Mouse (Mus musculus) thymus, postnatal 0 days (tissue): ENCODE measurements at regions not wholly inside any gene's neighbourhood (a gene's known extent, or its start where the extent isn't known, plus 50 kb on each side); places are given as distances from the start of the nearest gene placed in this dataset.
A peak's percentile ranks its signal among the peaks of the same experiment; 100 is the strongest.

Experiments
- DNase-seq: peaks from one replicate; pipeline ENCODE4 v3.0.0-alpha.2; 2015; ENCODE audit warnings: low spot score

- DNase-seq: no peak
Observed at GRCm38 (mm10) chr1:186505051-186505711, 200.6 kb downstream of the Tgfb2 start.

- no peak for DNase-seq
Observed at GRCm38 (mm10) chr1:186501726-186502125, 204.1 kb downstream of the Tgfb2 start.

DNA sequence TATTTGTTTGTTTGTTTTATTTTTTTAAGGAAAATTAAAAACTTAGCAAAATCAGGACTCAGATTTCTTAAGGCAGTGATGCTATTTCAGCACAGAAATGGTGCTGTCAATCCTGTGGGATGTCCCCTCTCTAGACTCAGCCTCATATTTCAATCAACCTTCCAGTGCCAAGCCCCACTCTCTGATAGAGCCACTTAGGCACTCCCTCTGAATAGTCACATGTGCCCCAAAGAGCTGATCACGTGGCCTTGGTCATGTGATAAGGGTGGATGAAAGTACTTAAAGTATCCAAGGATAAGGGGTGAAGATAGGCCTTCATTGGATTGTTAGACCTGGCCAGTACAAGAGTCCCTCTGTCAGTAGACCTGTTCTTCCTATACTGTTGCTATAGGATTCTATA is 207.9 kb downstream of the Tgfb2 start:
- DNase-seq: no peak

DNA sequence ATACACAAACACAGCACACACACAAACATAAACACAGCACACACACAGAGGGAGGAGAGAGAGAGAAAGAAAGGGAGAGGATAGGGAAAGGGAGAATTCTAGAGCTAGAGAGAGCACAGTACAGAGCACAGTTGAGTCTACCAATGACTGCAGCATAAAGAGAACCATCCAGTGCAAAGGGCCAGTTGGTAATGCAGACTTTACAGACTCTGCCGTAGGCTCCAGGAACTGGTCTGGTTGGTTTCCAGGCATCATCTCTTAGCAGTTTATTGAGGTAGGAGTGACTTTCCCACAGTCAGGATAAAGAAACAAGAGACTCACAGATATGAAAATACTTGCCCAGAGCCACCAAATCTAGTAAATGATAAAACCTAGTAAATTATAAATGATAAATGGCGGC is 208.5 kb downstream of the Tgfb2 start:
- no peak for DNase-seq

DNA sequence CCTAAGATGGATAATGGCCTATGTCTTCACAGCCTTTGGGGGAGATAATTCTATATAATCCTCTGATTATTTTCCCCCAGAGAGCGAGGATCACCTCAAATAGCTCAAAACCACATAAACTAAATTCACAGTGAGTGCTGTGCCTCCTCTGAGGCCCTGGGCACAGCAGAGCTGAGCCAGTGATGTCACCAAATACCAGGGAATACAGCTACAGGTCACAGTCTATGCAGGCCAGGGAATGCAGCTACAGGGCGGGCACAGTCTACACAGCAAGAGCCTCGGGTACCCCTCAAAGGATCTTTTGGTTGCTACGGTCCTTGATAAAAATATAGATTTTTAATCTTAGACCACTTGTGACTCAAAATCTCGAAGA is 211.4 kb downstream of the Tgfb2 start:
- DNase-seq: no peak

GRCm38 (mm10) chr1:186493664-186494410 is 212.0 kb downstream of the Tgfb2 start:
- DNase-seq: no peak

DNA sequence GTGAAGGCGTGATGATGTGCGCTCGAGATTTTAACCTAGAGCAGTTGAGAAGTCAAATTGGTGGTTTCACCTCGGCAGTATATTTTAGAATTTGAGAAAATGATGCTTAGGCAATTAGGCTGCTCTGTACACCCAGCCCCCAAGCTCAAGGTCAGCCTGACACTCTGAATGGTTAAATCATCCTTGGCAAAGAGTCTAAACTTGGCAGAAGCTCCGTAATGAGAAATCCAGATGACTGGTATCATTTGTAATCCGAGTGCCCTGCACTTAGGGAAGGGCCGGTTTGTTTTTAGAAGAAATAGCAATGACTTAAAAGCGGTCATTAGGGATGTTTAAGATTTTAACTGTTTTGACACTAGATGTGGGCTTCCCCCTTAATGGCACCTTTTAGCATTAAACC is 223.6 kb downstream of the Tgfb2 start:
- DNase-seq: no peak

DNA sequence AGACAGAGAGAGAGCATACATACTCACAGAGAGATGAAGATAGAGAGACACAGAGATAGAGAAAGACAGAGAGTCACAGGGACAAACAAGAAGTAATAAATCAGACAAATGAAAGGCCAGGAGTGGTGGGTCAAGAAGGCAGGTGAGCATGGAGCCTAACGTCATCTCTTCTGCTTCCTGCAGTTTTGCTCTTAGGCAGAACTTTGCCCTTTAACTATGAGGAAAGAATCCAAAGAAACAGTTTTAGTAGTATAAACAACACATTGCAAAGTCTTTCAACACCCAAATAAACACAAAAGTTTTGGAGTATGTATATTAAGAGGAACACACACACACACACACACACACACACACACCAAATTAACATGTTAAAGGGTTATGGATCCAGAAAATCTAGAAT is 225.8 kb downstream of the Tgfb2 start:
- DNase-seq: no peak

DNA sequence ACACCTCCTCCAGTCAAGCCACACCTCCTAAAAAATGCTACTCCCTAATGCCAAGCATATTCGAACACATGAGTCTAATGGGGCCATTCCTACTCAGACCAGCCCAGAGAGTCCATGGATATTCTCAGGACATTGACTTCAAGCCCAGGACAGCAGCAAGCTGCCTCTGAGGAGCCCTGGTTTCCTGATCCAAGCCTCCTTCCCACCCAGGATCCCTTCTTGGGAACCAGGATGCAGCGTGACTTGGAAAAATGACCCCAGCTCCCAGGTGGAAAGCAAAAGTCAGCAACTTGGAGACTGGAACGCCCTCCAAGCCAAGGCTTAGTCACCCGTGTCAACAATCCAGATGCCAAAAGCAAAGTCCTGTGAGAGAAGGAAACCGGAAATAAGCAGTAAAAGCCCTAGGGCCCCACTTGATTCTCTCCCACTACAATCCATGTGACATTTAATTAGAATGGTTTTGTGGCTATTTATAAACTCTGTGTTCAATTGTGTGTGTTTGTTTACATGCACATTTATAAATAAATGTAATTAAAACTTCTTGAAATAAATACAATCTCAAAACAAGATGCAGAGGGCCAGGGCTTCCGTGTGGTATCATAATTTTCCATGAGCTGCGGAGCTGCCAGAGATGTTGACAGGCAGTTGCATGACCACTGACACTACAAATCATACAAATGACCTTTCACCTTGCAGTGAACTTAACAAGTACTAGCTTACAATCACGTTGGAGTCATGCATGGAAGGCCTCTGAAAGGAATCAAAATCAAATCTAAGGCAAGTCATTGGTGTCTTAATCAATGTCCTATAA is 227.2 kb downstream of the Tgfb2 start:
- DNase-seq: no peak

DNA sequence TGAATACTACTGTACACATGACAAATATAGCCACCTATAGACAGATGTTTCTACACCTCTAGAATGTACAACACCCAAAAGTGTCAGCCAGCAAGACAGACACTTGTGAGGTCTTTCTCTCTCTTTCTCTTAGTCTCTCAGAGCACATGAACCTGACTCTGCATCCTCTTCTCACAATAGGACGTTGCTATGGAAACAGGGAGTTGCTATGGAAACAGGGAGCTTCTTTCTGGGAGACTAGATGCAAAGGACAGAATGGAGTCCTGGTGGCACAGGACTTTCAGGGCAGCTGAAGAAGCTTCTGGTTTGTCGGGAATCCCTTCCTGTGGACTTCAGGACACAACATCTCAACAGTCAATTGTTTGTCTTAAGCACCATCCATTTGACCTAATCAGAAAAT is 230.9 kb downstream of the Tgfb2 start:
- DNase-seq: no peak

DNA sequence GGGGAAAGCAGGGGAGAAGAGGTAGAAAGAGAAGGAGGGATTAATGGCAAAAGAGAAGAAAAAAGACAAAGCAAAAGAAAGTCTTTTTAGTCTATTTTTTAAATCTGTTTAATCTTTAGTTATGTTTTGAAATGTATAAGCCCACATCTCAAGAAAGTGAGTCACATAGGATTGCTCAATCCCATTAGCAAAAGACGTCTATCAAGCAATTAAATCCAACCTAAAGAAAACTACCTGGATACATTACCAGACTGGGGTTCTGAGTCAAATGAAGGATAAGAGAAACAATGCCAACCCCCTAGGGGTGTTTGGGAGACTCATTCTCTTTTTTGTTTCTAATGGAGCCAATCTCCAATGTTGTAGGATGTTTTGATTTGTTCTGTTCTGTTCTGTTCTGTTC is 231.4 kb downstream of the Tgfb2 start:
- no peak for DNase-seq

GRCm38 (mm10) chr1:186472955-186473354 is 232.8 kb downstream of the Tgfb2 start:
- no peak for DNase-seq

DNA sequence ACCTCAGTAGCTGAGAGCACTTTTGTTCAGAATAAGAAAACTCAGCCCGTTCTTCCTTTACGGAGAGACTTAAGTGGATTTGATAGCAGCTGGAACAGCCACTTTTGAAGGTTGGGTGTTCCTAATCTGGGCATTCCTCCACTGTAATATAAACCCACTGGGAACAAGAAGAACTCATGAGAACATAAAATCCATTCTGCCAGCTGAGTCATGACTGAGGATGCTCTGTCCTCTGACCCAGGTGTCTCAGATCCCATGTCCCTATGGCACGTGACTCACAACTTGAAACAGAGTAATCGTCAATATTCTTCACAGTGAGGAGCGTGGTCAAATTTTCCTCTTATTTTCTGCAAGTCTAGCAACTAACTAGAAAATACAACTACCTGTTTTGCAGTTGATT is 240.3 kb downstream of the Tgfb2 start:
- DNase-seq: no peak

DNA sequence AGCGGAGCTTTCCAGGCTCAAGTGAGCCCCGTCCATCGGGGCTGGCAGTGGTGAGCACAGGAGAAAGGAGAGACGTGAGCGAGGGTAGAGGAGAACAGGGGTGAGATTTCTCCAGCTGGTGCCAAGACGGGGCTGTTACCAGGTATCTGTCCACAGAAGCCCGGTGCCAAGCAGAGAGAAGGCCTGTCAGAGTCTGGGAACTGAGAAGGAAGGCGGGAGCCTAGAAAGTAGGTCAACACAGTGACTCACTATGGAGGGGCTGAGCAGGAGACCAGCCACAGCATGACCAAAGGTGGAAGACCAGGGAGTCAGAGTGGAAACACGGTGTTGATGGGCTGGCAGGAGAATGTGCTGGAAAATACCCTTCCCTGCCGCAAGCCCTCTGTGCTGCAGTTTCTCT is 245.0 kb downstream of the Tgfb2 start:
- DNase-seq: no peak

DNA sequence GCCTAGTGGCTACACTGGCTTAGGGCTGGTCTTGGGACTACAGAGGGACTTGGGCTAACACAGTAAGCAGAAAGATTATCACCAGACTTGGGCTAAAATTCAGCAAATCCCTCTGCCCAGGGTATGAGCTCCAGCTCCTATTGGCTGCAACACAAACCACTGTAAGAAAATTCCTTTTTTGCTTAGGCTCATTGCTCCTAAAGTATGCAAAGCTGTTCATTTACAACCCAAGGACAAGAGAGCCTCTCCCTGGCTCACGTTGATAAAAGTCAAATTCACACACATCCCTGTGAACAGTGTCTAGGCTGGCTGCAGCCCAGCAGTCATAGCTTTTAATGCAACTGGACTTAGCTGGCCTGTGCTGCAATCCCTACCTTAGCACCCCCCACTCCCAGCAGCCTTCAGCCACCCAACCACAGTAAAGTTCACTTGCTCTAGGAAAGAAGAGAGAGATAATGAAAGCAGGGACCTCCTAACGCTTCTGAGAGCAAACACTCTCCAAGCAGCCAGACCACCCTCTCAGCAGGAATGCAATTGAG is 247.6 kb downstream of the Tgfb2 start:
- no peak for DNase-seq

- no peak for DNase-seq
Observed at GRCm38 (mm10) chr1:186457098-186457497, 248.7 kb downstream of the Tgfb2 start.

GRCm38 (mm10) chr1:186456131-186456530 is 249.7 kb downstream of the Tgfb2 start:
- DNase-seq: peak; percentile 10

- DNase-seq: no peak
Observed at GRCm38 (mm10) chr1:186455177-186455660, 250.6 kb downstream of the Tgfb2 start.

- DNase-seq: no peak
Observed at GRCm38 (mm10) chr1:186454393-186455085, 251.2 kb downstream of the Tgfb2 start.

DNA sequence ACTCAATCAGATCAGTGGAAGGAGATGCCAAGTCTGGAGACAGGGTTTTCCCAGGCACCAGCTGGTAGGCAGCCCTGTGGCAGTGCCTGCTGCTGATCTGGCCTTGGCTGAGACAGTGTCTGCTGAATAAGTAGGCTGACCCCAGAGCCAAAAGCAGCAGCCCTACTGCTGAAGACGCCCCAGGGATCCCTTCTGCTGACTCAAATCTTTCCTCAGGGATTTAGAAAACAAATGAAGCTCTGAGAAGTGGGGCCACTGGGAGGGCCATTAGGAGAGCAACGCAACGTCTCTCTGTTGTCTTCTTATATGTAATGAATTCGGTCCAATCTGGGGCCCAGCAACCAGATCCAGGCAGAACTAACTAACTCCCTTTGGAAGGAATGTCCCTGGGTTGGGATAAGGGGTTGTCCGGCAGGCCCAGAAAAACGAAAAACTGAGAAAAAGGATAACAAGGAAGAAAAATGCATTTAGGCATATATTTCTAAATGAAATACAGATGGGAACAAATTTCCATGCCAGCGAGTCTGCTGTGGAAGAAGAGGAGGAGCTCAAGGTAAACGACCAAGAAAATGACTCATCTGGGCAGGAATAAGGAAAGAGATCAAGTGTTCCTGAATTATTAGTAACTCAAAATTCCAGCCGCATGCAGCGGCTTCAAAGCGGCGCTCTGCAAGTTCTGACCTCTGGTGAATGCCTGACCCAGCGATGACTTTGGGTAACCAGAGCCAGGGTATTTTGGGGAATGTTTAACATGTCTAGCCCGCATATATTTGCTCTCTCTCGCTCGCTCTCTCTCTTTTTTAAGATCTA is 256.7 kb downstream of the Tgfb2 start:
- DNase-seq: no peak
